Mouse (Mus musculus): Measurements from ENCODE around the gene D130040H23Rik. TPM values are rescaled to one million over a fixed set of nuclear protein-coding genes. Genes with fewer than 3 reads are reported as not detected.

Gene D130040H23Rik
- total RNA-seq (2023), result 15.2 TPM

DNA sequence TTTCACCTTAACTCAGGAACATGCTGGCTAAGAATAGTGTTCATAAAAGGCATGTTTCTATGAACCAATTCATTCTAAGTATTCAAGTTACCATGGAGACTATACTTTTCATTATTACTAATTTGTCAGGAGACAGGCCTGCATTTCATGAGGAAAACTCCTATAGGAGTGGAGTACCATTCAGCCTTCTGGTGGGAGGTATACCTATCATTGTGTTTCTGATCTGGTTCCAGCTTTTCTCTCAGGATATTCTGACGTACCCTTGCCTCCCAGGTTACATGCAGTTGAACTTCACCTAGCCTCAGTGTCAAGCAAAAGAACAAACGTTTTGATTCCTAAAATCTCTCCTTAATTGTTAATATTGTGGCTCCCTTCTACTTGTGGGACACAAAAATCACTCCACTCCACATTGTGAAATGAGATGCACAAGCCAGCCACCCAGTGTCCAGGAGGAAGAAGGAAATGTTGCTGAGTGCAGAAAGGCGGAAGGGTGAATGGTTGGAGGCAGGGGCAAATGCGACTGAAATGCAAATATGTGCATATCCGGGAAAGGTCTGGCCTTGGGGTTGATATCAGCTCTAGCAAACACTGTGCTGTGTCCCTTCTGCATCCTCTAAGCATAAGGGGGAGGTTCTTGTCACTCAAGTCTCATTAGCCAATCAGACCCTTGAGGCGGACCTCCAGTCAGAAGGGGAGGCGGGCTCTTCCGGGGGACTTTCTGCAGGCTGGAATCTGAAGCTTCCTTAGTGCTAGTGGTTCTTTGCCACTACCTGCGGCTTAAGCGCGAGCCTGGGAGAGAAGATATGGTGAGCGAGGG is at the start of gene D130040H23Rik:
D130040H23Rik (plus strand) TSS at position 695 of the 817 bp plus-strand sequence.

Other genes starting within 250 kb of the D130040H23Rik start
- 5.9 TPM for gene Zfp930, start 62.0 kb upstream of the D130040H23Rik start, total RNA-seq (2023)
- not detected for gene Gm9495, start 182.5 kb downstream of the D130040H23Rik start, total RNA-seq (2023)